Mouse (Mus musculus): Measurements from ENCODE around the gene Gm12830. TPM values are rescaled to one million over a fixed set of nuclear protein-coding genes. Genes with fewer than 3 reads are reported as not detected.

The Gm12830 gene
- total RNA-seq (2021) = not detected

GRCm38 (mm10) chr4:114821567-114822192, at the start of gene Gm12830:
Gm12830 (plus strand) TSS chr4:114821722.
- peak; percentile 33 to 42 for DNase-seq (ENCODE audit: extremely low spot score in 1 of 2, low spot score in 1 of 2)

- no peak for DNase-seq (ENCODE audit: extremely low spot score in 1 of 2, low spot score in 1 of 2)
These were observed 48.2 kb upstream of the Gm12830 start for GRCm38 (mm10) chr4:114773316-114773715.

GRCm38 (mm10) chr4:114777625-114778202, 43.8 kb upstream of the Gm12830 start:
- no peak for DNase-seq (ENCODE audit: extremely low spot score in 1 of 2, low spot score in 1 of 2)

GRCm38 (mm10) chr4:114778716-114779474, 42.6 kb upstream of the Gm12830 start:
- no peak for DNase-seq (ENCODE audit: extremely low spot score in 1 of 2, low spot score in 1 of 2)

- DNase-seq (ENCODE audit: extremely low spot score in 1 of 2, low spot score in 1 of 2) = no peak
These were observed 42.1 kb upstream of the Gm12830 start for GRCm38 (mm10) chr4:114779475-114779757.

GRCm38 (mm10) chr4:114779758-114780546, 41.6 kb upstream of the Gm12830 start:
- no peak for DNase-seq (ENCODE audit: extremely low spot score in 1 of 2, low spot score in 1 of 2)

- no peak for DNase-seq (ENCODE audit: extremely low spot score in 1 of 2, low spot score in 1 of 2)
These were observed 38.7 kb upstream of the Gm12830 start for GRCm38 (mm10) chr4:114782851-114783250.

- DNase-seq (ENCODE audit: extremely low spot score in 1 of 2, low spot score in 1 of 2) = no peak
These were observed 36.8 kb upstream of the Gm12830 start for GRCm38 (mm10) chr4:114784735-114785134.

GRCm38 (mm10) chr4:114788856-114789255, 32.7 kb upstream of the Gm12830 start:
- DNase-seq (ENCODE audit: extremely low spot score in 1 of 2, low spot score in 1 of 2) = no peak

GRCm38 (mm10) chr4:114791650-114792049, 29.9 kb upstream of the Gm12830 start:
- no peak for DNase-seq (ENCODE audit: extremely low spot score in 1 of 2, low spot score in 1 of 2)

GRCm38 (mm10) chr4:114793836-114794235, 27.7 kb upstream of the Gm12830 start:
- DNase-seq (ENCODE audit: extremely low spot score in 1 of 2, low spot score in 1 of 2) = no peak

GRCm38 (mm10) chr4:114797254-114797914, 24.1 kb upstream of the Gm12830 start:
- no peak for DNase-seq (ENCODE audit: extremely low spot score in 1 of 2, low spot score in 1 of 2)

- no peak for DNase-seq (ENCODE audit: extremely low spot score in 1 of 2, low spot score in 1 of 2)
These were observed 23.4 kb upstream of the Gm12830 start for GRCm38 (mm10) chr4:114798041-114798624.

GRCm38 (mm10) chr4:114804096-114804495, 17.4 kb upstream of the Gm12830 start:
- DNase-seq (ENCODE audit: extremely low spot score in 1 of 2, low spot score in 1 of 2) = no peak

- no peak for DNase-seq (ENCODE audit: extremely low spot score in 1 of 2, low spot score in 1 of 2)
These were observed 2.4 kb upstream of the Gm12830 start for GRCm38 (mm10) chr4:114818963-114819702.

- no peak for DNase-seq (ENCODE audit: extremely low spot score in 1 of 2, low spot score in 1 of 2)
These were observed 13.5 kb downstream of the Gm12830 start for GRCm38 (mm10) chr4:114834770-114835581.

- DNase-seq (ENCODE audit: extremely low spot score in 1 of 2, low spot score in 1 of 2) = no peak
These were observed 19.9 kb downstream of the Gm12830 start for GRCm38 (mm10) chr4:114841336-114841920.

GRCm38 (mm10) chr4:114842376-114842960, 20.9 kb downstream of the Gm12830 start:
- no peak for DNase-seq (ENCODE audit: extremely low spot score in 1 of 2, low spot score in 1 of 2)
